Mouse (Mus musculus): ENCODE measurements around the gene Grn. TPM values are rescaled to one million over a fixed set of nuclear protein-coding genes. Genes with fewer than 3 reads are reported as not detected.

The Grn gene
- polyA plus RNA-seq, 1 experiment from 2014 or later: 109 TPM

- DNase-seq (ENCODE audit: low spot score): no peak
- H3K27me3 ChIP-seq (ENCODE audit: insufficient read depth, poor library complexity, severe bottlenecking): peaks cover 3% of the 10 kb centered on the region
- H3K4me3 ChIP-seq: no peak overlapping the region
- WGBS: 89% methylated on average over 7 of the region's 7 CpGs
- H3K9me3 ChIP-seq: no peaks in the 10 kb centered on the region
- peak overlapping the region; percentile 36; the same call in 1 of the 2 replicates for H3K27ac ChIP-seq
- H3K4me1 ChIP-seq: peaks cover 57% of the 10 kb centered on the region
- peaks cover 56% of the 10 kb centered on the region for H3K36me3 ChIP-seq
These were observed 3.8 kb downstream of the Grn start for GRCm38 (mm10) chr11:102433866-102434265.

- peaks cover 8% of the 10 kb centered on the region for H3K27me3 ChIP-seq (ENCODE audit: insufficient read depth, poor library complexity, severe bottlenecking)
- H3K4me1 ChIP-seq: peaks cover 52% of the 10 kb centered on the region
- H3K9me3 ChIP-seq: no peaks in the 10 kb centered on the region
- peaks cover 61% of the 10 kb centered on the region for H3K36me3 ChIP-seq
- WGBS: 11% methylated on average over 7 of the region's 7 CpGs
- no peak overlapping the region for H3K27ac ChIP-seq
- H3K4me3 ChIP-seq: no peak overlapping the region
- peak; percentile 92 for DNase-seq (ENCODE audit: low spot score)
These were observed 4.3 kb downstream of the Grn start for GRCm38 (mm10) chr11:102434406-102434805.

- Histone ChIP-seq H3K36me3 (peaks cover 68% of the 10 kb centered on the region), H3K4me1 (peaks cover 47% of the 10 kb centered on the region), H3K27me3 (ENCODE audit: insufficient read depth, poor library complexity, severe bottlenecking) (peaks cover 15% of the 10 kb centered on the region), H3K27ac (no peak overlapping the region), H3K4me3 (no peak overlapping the region), H3K9me3 (no peaks in the 10 kb centered on the region)
- DNase-seq (ENCODE audit: low spot score): no peak
- WGBS: 88% methylated on average over 11 of the region's 11 CpGs
These were observed 4.9 kb downstream of the Grn start for GRCm38 (mm10) chr11:102434816-102435705.

GRCm38 (mm10) chr11:102435754-102436470 lies 5.8 kb downstream of the Grn start:
- Histone ChIP-seq H3K36me3 (peaks cover 76% of the 10 kb centered on the region), H3K27ac (no peak overlapping the region), H3K9me3 (no peaks in the 10 kb centered on the region), H3K4me3 (no peak overlapping the region), H3K4me1 (peaks cover 45% of the 10 kb centered on the region), H3K27me3 (ENCODE audit: insufficient read depth, poor library complexity, severe bottlenecking) (peaks cover 17% of the 10 kb centered on the region)
- no peak for DNase-seq (ENCODE audit: low spot score)
- 88% methylated on average over 18 of the region's 18 CpGs for WGBS

- DNase-seq (ENCODE audit: low spot score): no peak
- Histone ChIP-seq H3K27me3 (ENCODE audit: insufficient read depth, poor library complexity, severe bottlenecking) (peaks cover 17% of the 10 kb centered on the region), H3K4me3 (no peak overlapping the region), H3K36me3 (peaks cover 81% of the 10 kb centered on the region), H3K9me3 (no peaks in the 10 kb centered on the region), H3K4me1 (peaks cover 41% of the 10 kb centered on the region), H3K27ac (no peak overlapping the region)
- 83% methylated on average over 10 of the region's 10 CpGs for WGBS
These were observed 6.3 kb downstream of the Grn start for GRCm38 (mm10) chr11:102436471-102436790.

- WGBS: 12% methylated on average over 84 of the region's 87 CpGs
- Histone ChIP-seq H3K27ac (peak overlapping the region; percentile 84), H3K27me3 (ENCODE audit: insufficient read depth, poor library complexity, severe bottlenecking) (peaks cover 17% of the 10 kb centered on the region), H3K9me3 (no peaks in the 10 kb centered on the region), H3K4me3 (peak overlapping the region; percentile 68), H3K36me3 (peaks cover 89% of the 10 kb centered on the region), H3K4me1 (peaks cover 36% of the 10 kb centered on the region)
- DNase-seq (ENCODE audit: low spot score): peak; percentile 87
These were observed 7.3 kb downstream of the Grn start for GRCm38 (mm10) chr11:102437120-102438061.

GRCm38 (mm10) chr11:102438212-102439092 lies 8.3 kb downstream of the Grn start:
- DNase-seq (ENCODE audit: low spot score): peak; percentile 95
- peak overlapping the region; percentile 68 for H3K4me3 ChIP-seq
- H3K4me1 ChIP-seq: peaks cover 28% of the 10 kb centered on the region
- peaks cover 17% of the 10 kb centered on the region for H3K27me3 ChIP-seq (ENCODE audit: insufficient read depth, poor library complexity, severe bottlenecking)
- H3K9me3 ChIP-seq: no peaks in the 10 kb centered on the region
- peaks cover 86% of the 10 kb centered on the region for H3K36me3 ChIP-seq
- WGBS: 7% methylated on average over 77 of the region's 77 CpGs
- peak overlapping the region; percentile 84 for H3K27ac ChIP-seq

- H3K9me3 ChIP-seq: no peaks in the 10 kb centered on the region
- H3K27me3 ChIP-seq (ENCODE audit: insufficient read depth, poor library complexity, severe bottlenecking): peaks cover 17% of the 10 kb centered on the region
- peak overlapping the region; percentile 68; the same call in 1 of the 2 replicates for H3K4me3 ChIP-seq
- H3K4me1 ChIP-seq: peaks cover 30% of the 10 kb centered on the region
- H3K36me3 ChIP-seq: peaks cover 84% of the 10 kb centered on the region
- H3K27ac ChIP-seq: no peak overlapping the region
- 70% methylated on average over 14 of the region's 14 CpGs for WGBS
- DNase-seq (ENCODE audit: low spot score): no peak
These were observed 9.3 kb downstream of the Grn start for GRCm38 (mm10) chr11:102439093-102440082.

- peaks cover 37% of the 10 kb centered on the region for H3K4me1 ChIP-seq
- no peak overlapping the region for H3K27ac ChIP-seq
- WGBS: 89% methylated on average over 8 of the region's 8 CpGs
These were observed 10.1 kb downstream of the Grn start for GRCm38 (mm10) chr11:102440255-102440654.

GRCm38 (mm10) chr11:102441434-102441833 lies 11.3 kb downstream of the Grn start:
- no peak overlapping the region for H3K27ac ChIP-seq
- peaks cover 49% of the 10 kb centered on the region for H3K4me1 ChIP-seq
- WGBS: 75% methylated on average over 3 of the region's 3 CpGs
- DNase-seq (ENCODE audit: low spot score): no peak
- peaks cover 65% of the 10 kb centered on the region for H3K36me3 ChIP-seq
- no peak overlapping the region for H3K4me3 ChIP-seq
- H3K9me3 ChIP-seq: no peaks in the 10 kb centered on the region
- H3K27me3 ChIP-seq (ENCODE audit: insufficient read depth, poor library complexity, severe bottlenecking): peaks cover 30% of the 10 kb centered on the region

More at GRCm38 (mm10) chr11:102440255-102440654, 10.1 kb downstream of the Grn start:
- no peak overlapping the region for H3K4me3 ChIP-seq
- H3K9me3 ChIP-seq: no peaks in the 10 kb centered on the region
- no peak for DNase-seq (ENCODE audit: low spot score)
- H3K36me3 ChIP-seq: peaks cover 77% of the 10 kb centered on the region
- H3K27me3 ChIP-seq (ENCODE audit: insufficient read depth, poor library complexity, severe bottlenecking): peaks cover 19% of the 10 kb centered on the region

- no peak overlapping the region for H3K27ac ChIP-seq
- peaks cover 31% of the 10 kb centered on the region for H3K27me3 ChIP-seq (ENCODE audit: insufficient read depth, poor library complexity, severe bottlenecking)
- H3K36me3 ChIP-seq: peaks cover 63% of the 10 kb centered on the region
- H3K9me3 ChIP-seq: no peaks in the 10 kb centered on the region
- no peak overlapping the region for H3K4me3 ChIP-seq
- no peak for DNase-seq (ENCODE audit: low spot score)
- 90% methylated on average over 6 of the region's 6 CpGs for WGBS
- H3K4me1 ChIP-seq: peaks cover 52% of the 10 kb centered on the region
These were observed 12.0 kb downstream of the Grn start for GRCm38 (mm10) chr11:102442089-102442488.

Measured in heart, embryonic 10.5 days (tissue).